Mouse (Mus musculus) cerebellum, adult (tissue): ENCODE measurements around the gene Gcn1l1.
"Not testable (repeated sequence)": the region's sequence is repeated elsewhere in the genome, so short reads cannot be mapped to it uniquely, and the experiment has no call there.

Source experiments
- ATAC-seq: cut with Nextera tagmentation; 2 replicates; pipeline ENCODE4 v1.9.2; 2017; ENCODE audit warnings: mild to moderate bottlenecking, moderate library complexity, mixed read lengths; ENCODE audit not compliant: insufficient number of reproducible peaks, low FRiP score, low TSS enrichment

The Gcn1l1 gene

DNA sequence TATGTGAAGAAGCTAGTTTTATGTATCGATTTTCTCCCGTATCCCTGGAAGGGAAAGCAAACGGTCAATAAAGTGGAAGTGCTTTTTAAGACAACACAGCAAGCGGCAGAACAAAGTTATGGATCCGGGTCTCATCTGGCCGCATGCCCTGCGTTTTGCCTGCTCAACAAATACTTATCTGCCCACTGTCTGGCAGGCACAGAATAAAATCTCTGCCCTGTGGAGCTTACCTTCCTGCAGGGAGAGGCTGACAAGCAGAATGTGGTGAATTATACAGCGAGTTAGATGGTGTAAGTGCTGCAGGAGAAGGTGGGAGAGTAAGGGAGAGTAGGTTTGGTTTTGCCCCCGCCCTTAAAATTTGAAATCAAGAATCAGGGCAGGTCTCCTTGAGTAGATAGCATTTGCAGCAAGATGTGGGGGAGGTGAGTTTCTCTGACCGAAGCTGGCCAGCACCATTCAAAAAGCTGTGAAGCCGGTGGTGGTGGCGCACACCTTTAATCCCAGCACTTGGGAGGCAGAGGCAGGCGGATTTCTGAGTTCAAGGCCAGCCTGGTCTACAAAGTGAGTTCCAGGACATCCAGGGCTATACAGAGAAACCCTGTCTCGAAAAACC lies 6.8 kb upstream of the Gcn1l1 start:
- ATAC-seq: no peak

DNA sequence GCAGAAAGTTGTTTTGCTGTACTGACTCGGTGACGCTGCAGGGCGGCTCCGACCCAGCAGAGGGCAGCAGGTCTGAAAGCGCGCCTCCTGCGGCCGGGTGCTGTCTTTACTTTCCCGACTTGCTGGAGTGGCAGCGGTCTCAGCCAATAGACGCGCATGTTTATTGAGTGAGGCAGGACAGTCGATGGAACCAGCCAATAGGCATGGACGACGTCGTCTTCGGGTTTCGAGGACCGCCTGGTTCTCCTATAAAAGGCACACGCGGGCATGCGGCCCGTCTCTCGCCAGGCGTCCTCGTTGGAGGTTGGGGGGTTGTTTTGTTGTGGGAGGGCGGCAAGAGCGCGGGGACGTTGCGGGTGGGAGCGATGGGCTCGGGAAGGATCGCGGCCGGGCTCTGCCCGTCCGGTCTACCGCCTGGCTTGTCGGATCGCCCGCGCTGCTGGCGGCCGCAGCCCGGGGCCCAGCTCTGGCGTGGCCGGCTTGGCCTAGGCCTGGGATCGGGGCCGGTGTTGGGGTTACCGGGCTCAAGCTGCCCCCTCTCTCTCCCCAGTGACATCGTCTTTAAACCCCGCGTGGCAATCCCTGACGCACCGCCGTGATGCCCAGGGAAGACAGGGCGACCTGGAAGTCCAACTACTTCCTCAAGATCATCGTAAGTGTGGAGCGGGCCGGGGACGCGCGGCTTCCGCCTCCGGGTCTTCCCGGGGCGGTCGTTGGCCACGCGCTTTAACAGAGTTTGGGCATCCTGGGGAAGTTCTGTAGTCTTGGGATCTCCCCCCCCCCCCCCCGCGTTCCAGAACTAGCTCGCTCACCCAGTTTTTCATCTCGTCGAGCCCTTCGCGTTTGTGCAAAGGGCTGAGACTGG lies 5.6 kb upstream of the Gcn1l1 start, which contains the start of gene Rplp0:
Gene Rplp0, plus strand, starts transcription at position 231 of the 865 bp plus-strand sequence.
- peak; percentile 99 for ATAC-seq

DNA sequence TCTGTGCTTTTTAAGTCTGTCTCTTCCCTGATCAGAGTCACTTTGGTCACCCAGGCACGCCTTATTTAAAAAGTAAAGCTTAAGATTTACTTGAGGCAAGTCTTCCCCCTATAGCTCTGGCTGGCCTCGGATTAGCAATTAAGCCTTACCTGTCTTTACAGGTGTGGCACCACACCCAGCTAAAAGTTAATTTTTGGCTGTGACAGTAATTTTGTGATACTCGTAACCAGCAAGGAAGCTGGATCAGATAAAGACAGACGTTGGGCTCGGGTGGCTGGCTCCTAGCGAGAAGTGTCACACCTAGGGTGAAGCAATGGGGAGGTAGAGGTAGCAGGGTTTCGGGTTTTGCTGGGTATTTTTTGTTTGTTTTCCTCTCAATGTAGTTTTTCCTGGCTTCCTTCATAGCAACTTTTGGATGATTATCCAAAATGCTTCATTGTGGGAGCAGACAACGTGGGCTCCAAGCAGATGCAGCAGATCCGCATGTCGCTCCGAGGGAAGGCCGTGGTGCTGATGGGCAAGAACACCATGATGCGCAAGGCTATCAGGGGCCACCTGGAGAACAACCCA lies 4.6 kb upstream of the Gcn1l1 start:
- no peak for ATAC-seq

- no peak for ATAC-seq
Observed at GRCm38 (mm10) chr5:115563771-115564585, 1.1 kb upstream of the Gcn1l1 start.

DNA sequence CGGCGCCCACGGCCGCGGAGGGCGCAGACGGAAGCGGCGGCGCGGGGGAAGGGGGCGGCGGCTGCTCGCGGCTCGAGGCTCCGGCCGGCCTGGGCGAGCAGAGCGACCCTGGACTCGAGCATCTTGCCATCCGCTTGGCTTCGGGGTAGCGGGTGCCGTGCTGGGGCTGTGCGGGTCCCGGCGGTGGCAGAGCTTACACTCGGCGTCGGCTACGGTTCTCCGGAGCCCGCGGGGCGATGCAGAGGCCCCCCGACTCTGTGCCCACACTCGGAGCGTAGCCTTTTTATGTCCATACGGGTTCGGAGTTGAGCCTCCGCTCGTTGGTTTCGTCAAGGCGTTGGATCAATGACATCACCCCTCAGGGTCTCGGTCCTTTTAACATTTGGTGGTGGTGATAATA lies 349 bp downstream of the Gcn1l1 start:
- ATAC-seq: peak; percentile 26; the same call in 1 of the 2 replicates

- no peak for ATAC-seq
Observed at GRCm38 (mm10) chr5:115568681-115569080, 3.6 kb downstream of the Gcn1l1 start.

GRCm38 (mm10) chr5:115569308-115569707 lies 4.3 kb downstream of the Gcn1l1 start:
- ATAC-seq: no peak

DNA sequence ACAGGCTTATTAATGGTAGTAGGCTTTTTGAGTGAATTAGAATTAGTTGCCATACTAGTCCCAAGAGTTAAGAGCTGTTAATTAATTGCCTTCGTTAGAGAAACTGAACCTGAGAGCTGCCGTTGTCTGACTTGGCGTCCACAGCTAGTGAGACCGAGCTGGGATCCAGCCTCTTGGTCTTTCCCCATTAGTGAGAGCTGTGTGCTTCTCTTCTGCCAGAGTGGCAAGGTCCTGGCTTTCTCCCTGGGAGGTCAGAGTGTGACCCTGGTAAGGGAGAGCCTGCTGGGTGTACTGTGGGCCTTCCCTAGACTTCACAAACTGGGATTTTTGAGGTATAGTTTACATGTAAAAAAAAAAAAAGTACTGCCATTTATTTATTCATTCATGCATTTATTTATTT lies 4.7 kb downstream of the Gcn1l1 start:
- ATAC-seq: no peak

GRCm38 (mm10) chr5:115571086-115571485 lies 6.0 kb downstream of the Gcn1l1 start:
- no peak for ATAC-seq

DNA sequence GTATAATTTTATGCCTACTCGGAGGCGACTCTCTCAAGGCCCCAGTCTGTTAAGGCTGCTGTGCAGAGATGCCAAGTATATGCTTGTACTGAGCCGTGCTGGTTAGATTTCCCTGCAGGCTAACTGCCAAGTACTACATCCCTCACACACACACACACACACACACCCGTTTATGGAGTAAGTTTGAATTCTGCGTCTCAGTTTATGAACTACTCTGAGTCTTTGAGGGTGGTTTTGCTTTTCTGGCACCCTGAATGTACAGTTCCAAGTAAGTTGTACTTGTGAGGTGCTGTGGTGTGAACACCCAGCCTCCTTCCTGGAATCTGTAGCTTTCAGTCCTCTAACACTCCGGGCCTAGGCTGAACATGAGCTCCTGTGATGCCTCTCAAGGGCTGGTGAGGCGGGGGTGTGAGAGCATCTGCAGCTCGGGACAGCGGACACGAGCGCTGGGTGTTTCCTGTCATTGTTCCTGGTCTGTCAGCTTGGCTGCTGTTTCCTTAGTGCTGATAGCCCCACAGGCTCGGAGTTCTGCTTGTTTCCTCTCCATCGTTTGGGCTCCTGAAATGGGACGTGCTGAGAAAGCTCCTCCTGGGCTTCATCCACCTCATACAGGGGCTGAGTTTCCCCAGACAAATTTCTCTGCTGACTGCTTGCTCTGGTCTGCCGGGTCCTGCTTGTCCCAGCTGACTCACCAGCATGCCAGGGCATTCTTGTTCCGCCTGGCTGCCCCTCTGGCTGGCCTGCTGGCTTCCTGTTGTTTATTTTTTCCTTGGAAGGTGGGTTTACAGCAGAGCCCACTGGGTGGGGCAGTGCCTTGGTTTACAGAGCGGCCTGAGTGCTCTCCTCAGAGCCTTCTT lies 7.9 kb downstream of the Gcn1l1 start:
- ATAC-seq: no peak

- no peak for ATAC-seq
Observed at GRCm38 (mm10) chr5:115574992-115575391, 9.9 kb downstream of the Gcn1l1 start.

- ATAC-seq: not testable (repeated sequence)
Observed at GRCm38 (mm10) chr5:115577686-115578085, 12.6 kb downstream of the Gcn1l1 start.

DNA sequence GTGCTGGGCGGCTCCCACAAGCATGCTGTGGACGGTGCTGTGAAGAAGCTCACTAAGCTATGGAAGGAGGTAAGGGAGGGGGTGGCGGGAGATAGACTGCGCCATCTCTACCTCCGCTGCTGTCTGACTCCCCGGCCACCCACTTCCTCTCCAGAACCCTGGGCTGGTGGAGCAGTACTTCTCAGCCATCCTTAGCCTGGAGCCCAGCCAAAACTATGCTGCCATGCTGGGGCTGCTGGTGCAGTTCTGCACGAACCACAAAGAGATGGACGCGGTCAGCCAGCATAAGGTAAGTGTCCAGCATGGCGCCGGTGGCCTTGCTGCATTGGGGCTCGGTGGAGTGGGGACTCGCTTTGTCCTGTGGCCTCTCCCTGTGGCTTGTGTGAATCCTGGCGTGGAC lies 13.9 kb downstream of the Gcn1l1 start:
- 0 out of 2 replicates have a peak, but pooled peaks have one; percentile 45 for ATAC-seq

DNA sequence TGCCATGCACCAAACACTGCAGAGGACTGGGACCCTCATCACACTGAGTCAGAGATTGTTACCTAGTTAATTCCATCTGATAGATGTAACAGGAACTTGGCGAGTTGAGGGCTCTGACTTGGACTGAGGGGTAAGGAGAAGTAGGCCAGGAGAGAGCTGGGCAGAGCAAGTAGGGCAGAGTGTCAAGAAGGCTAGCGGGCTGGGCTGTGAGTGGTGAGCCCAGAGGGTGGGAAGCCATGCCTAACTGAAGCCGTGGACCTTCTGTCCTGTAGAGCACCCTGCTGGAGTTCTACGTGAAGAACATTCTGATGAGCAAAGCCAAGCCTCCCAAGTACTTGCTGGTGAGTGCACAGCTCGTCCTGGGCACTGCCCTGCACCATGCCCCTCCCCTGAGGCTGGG lies 14.3 kb downstream of the Gcn1l1 start:
- peak; percentile 56; the same call in 1 of the 2 replicates for ATAC-seq

DNA sequence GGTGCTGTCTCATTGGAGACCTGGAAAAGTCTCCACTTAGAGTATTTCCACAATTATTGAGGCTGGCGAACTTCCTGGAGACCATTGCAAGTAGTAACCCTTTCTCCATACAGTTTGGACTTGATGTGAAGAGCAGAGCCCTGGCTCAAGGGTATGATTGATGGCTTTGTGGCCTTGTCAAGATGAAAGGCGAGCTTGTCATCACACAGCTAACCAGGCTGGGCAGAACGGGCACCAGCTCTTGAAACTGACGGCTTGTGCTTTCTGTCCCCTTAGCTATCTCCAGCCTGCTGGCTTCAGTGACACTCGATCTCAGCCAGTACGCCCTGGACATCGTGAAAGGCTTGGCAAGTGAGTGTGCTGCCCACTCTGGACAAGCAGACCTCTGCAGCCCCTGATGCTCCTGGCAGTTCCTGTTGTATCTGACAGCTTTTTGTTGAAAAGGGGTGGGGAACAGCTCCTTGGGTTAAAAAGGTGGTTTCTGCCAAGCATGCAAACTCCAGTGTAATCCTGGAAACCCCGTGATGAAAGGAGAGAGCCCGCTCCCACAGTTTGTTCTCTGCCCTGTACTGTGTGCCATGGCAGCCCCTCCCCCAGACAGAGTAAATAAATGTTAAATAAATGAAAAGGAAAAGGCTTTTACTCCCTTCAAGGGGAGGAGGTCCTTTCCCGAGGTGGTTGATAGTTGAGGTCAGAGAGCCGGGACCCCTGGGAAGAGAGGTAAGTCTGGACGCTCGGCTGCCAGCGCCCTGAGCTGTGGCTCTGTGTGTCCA lies 15.4 kb downstream of the Gcn1l1 start:
- no peak for ATAC-seq

- no peak for ATAC-seq
Observed at GRCm38 (mm10) chr5:115581662-115582061, 16.6 kb downstream of the Gcn1l1 start.

- no peak for ATAC-seq
Observed at GRCm38 (mm10) chr5:115585616-115586015, 20.6 kb downstream of the Gcn1l1 start.

GRCm38 (mm10) chr5:115586166-115586565 lies 21.1 kb downstream of the Gcn1l1 start:
- ATAC-seq: no peak

DNA sequence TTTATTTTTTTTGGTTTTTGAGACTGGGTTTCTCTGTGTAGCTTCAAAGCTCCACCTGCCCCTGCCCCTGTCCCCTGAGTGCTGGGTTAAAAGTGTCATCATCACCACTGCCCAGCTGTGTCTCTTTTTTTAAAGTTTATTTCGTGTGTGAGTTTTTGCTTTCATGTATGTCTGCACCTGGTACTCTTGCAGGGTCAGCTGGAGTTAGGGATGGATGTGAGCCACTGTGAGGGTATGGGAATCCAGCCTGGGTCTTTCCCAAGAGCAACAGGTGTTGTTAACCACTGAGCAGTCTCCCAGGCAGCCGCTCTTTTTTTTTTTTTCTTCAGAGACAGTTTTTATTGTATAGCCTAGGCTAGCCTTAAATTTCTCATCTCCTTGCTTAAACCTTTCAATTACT lies 21.7 kb downstream of the Gcn1l1 start:
- no peak for ATAC-seq
